Mouse (Mus musculus) layer of hippocampus, adult 11-12 months (tissue): ENCODE results near the gene Fubp3.
"Not testable (repeated sequence)": the region's sequence is repeated elsewhere in the genome, so short reads cannot be mapped to it uniquely, and the experiment has no call there.

Experiments
- DNase-seq: peaks from one replicate; pipeline ENCODE4 v3.0.0; 2022; ENCODE audit warnings: low spot score

The Fubp3 gene

DNA sequence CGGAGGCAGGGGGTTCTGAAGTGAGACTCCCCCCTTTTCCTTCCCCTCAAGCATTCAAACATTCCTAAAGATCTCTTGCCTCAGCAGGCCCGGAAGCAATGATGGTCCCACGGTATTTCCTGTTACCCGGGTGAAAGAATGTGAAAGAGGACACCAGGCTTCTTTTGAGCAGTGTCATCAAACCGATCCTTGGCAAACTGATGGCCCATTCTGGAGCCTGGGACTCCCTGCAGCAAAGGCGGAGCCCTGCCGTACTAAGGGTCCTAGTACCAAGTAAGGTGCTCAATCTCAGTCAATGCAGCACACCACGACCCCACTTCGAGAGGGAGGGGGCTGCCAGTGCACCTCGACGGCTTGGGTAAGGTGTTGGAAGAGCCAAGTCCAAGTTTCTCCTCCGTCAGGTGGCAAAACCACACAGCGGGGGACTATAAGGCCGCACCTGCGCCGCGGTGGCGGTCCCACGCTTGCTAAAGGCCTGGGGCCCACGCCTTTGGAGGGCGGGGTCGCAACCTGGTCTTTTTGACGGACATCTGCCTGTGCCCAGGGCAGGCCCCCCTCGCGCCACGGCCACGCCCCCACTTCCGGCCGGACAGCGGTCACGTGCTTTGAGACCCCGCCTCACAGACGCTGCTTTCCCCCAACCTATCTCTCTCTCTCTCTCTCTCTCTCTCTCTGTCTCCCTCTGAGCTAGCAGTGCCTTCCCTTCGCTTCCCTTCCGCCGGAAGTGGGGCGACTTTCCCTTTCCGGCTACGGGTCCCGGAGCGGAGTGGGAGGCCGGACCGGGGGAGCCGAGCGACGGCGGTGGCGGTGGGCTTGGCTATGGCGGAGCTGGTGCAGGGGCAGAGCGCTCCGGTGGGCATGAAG, at the start of gene Fubp3:
TSS of gene Fubp3 (plus strand) at position 601 of the 864 bp plus-strand sequence.
- peak; percentile 87 for DNase-seq

DNA sequence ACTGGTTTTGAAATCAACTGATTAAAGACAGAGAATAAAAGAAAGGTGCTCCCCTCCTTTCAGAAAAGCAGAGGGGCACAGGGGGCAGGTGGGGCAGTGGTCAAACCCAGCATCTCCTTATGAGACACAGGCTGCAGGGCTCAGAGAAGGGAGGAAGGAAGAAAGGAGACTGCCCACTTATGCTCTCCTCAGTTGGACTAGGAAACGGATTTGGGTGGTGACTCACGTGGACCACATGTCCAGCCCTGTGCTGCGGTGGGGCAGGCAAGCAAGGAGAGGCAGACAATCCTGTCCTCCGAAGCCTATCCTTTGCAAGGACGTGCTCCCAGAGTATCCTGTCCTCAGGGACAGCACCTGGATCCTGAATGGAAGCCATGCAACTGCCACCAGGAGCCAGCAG, 47.8 kb upstream of the Fubp3 start:
- DNase-seq = no peak

- no peak for DNase-seq
Observed at GRCm38 (mm10) chr2:31525778-31526177, 46.7 kb upstream of the Fubp3 start.

GRCm38 (mm10) chr2:31530201-31530600, 42.2 kb upstream of the Fubp3 start:
- no peak for DNase-seq

GRCm38 (mm10) chr2:31537054-31537453, 35.4 kb upstream of the Fubp3 start:
- no peak for DNase-seq

GRCm38 (mm10) chr2:31538745-31539144, 33.7 kb upstream of the Fubp3 start:
- DNase-seq = no peak

- no peak for DNase-seq
Observed at GRCm38 (mm10) chr2:31541581-31541980, 30.9 kb upstream of the Fubp3 start.

DNA sequence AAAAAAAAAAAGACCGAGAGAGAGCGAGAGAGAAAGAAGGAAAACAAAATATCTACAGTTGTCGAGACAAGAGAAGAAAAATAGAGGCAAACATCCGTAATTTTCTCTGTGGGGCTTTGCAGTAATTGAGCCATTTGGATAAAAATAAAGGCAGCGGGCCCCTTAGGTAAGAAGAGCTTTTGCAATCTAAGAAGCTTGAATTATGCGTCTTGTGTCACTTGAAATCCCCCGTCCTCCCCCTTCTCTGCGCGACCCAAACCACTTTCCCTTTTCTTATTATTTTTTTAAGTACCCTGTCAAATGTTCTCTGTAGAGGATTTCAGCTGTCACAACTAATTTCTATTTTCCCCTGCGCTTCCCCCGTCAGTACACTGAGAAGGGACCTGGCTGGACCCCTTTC, 24.7 kb upstream of the Fubp3 start:
- no peak for DNase-seq

GRCm38 (mm10) chr2:31550503-31550902, 21.9 kb upstream of the Fubp3 start:
- no peak for DNase-seq

DNA sequence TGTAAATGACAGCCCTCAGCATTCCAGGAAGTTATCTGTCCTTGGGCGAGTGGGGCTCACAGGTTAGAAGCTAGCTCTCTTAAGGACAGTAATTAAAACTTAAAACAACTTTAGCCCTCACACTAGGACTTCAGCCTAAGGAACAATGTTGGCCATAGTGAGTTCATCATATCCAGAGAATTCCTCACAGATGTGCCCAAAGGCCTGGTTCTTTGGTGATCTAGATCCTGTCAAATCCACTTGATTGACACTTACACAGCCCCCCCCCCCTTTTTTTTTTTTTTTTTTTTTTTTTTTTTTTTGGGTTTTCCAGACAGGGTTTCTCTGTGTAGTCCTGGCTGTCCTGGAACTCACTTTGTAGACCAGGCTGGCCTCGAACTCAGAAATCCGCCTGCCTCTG, 21.1 kb upstream of the Fubp3 start:
- DNase-seq = not testable (repeated sequence)

DNA sequence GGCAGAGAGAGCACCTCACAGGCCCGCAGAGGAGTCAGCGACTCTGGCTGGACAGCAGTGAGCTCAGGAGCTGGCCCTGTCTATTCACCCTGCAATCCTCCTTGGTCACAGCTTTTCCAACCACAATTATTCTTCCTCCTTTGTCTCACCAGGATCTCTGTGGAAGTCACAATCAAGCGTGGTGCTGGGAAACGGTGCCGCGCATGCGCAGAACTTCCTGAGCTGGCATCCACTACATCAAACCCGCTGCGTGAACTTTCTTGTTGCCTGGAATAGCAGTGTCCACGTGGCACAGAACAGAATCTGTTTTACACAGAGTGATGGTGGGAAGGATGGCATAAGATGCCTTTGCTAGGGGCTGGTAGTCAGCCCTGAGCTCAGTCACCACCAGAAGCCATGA, 20.5 kb upstream of the Fubp3 start:
- DNase-seq = no peak

DNA sequence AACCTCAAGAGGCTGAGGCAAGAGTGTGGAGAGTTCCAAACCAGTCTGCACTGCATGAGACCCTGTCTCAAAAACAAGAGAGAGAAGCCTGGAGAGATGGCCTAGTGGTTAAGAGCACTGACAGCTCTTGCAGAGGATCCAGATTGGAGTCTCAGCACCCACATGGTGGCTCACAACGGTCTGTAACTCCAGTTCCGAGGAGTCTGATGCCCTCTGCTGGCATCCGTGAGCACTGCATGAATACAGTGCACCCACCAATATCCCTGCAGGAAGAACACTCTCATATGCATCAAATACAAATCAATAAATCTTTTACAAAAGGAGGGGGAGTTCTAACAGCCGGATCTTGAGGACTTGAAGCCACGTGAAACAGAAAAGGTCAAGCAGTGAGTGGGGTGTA, 17.8 kb upstream of the Fubp3 start:
- DNase-seq = no peak

DNA sequence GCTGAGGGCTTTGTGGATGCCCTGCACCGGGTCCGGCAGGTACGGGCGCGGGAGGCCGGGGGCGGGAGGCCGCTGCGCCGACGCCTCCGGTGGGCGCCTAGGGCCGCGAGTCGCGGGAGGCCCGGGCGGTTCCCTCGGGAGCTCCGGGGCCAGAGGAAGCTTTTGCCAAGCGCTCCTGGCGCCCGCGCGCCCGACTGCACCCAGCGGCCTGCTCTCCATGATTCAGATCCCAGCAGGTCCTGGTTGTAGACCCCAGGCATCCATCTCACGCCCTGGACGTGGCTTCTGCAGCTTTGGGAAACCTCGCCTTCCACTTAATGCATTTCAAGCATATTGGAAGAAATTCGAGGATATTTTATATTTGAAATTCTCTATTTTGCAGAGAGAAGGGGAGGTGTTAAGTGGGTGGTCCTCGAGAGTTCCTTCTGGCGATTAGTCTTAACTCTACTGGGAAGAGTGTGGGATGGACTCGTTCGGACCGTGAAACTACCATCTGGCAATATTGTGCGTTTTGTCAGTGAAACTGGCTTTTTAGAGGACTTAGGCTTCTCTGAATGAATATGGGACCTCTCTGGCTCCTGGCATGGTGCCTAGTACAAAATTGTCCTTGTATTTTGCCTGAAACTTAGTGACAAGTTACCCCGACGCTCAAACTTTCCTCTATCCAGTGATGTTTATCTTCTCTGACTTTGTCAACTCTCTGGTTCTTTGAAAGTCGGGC, 624 bp downstream of the Fubp3 start:
- DNase-seq = peak; percentile 8

GRCm38 (mm10) chr2:31581617-31582016, 9.2 kb downstream of the Fubp3 start:
- DNase-seq = no peak

GRCm38 (mm10) chr2:31591799-31592484, 19.5 kb downstream of the Fubp3 start:
- peak; percentile 13 for DNase-seq

GRCm38 (mm10) chr2:31607555-31607954, 35.1 kb downstream of the Fubp3 start:
- DNase-seq = no peak

DNA sequence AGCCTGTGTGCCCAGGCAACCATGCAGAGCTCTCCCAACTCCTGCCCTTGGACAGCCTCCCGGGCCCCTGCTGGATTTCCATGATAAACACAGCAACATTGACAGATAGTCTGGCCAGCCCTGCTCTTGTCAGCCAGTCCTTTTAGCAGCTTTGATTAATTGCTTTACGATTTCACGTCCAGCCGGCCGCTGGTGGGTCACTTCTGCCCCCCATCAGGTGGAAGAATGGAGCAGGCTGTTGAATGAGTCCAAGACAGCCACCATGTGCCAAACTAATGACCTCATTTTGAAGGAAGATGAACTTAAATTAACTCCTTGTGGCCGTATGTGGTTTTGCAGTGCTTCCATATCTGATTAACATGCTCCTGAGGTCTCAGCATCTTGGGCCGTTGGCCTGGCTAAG, 37.4 kb downstream of the Fubp3 start:
- no peak for DNase-seq

DNA sequence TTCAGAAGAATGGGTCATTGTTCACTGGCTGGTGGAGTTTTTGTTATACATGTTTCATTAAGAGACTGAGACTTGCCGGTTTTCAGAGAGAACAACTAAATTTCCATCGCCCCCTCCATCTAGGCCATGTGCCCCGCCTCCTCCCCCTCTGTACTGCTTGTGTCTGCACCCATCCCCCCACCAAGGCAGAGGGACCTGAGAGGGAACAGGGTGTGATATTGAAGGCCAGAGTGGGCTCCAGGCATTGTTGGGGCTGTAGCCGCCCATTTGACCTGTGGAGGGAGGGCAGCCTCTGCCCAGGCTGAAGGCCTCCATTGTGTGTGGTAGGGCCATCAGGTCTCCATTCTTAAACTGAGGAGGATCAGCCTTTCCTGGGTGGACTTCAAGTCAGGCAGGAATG, 38.5 kb downstream of the Fubp3 start:
- DNase-seq = no peak

DNA sequence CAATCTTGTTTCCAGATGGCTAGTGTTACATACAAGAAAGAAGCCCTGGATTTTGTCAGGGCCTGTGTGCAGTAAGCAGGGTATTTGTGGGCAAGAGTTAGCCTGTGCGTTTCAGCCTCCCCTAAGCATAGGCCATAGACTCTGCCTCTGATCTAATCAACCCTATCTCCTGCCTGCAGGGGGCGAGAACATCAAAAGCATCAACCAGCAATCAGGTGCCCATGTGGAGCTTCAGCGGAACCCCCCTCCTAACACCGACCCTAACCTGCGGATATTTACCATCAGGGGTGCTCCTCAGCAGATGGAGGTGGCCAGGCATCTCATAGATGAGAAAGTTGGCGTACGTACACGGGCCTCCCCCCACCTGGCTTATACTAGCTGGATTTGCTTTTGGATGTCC, 38.9 kb downstream of the Fubp3 start:
- DNase-seq = no peak

DNA sequence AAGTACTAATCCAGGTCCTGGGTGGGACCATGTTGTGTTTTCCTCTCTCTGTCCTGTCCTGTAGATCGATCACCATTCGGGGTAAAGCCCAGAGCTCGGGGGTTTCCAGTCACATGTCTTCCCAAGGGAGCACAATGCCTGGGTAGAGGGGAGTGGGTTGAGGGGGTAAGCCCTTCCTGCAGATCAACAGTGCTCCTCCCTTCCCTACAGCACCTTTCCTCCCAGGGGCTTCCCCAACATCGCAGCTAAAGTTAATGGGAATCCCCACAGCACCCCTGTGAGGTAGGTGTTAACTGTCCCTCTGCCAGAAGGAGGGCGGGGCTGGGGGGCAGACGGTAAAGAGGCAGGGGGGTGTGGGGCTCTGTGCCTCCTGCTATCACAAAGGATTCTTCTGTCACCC, 40.2 kb downstream of the Fubp3 start:
- no peak for DNase-seq

GRCm38 (mm10) chr2:31613781-31614180, 41.3 kb downstream of the Fubp3 start:
- no peak for DNase-seq

DNA sequence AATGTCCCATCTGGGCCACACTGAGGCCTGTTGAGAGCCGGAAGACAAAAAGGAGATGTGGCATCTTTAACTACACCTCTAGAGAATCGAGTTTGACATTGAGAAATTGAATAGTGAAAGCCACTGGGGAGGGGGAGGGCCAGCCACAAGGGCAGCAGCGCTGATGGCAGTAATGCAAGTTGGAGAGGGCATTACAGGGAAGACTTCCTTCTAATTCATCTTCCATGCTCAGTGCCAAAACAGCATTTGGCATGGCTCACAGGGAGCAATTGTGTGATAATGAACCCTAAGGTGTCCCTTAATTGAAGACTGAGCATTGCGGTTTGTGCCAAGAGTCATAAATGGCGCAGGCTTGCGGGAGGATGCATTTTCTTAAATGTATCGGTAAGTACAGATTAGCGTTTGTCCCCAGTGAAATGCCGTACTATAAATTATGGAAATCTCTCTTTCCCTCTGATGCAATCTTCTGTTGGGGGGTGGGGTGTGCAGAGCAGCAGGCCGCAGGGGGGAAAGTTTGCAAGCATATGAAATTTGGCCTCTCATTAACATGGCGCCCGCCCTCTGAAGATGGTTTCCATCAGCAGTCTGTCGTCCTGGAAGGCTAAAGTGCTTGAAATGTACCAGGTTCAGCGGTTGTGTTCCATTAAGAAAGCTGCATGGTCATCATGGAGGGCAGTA, 46.2 kb downstream of the Fubp3 start:
- DNase-seq = no peak
